Mouse (Mus musculus) kidney, adult 11 months (tissue): ENCODE results near the gene Mup17.
"Not testable (repeated sequence)": the region's sequence is repeated elsewhere in the genome, so short reads cannot be mapped to it uniquely, and the experiment has no call there.

ENCODE experiments used
- DNase-seq: peaks from one replicate; pipeline ENCODE4 v3.0.0; 2022

Mup17 gene

GRCm38 (mm10) chr4:61595771-61596170, at the start of gene Mup17:
TSS of gene Mup17 (minus strand) at chr4:61595871.
- not testable (repeated sequence) for DNase-seq

- not testable (repeated sequence) for DNase-seq
Measured at GRCm38 (mm10) chr4:61571561-61571960, 24.1 kb downstream of the Mup17 start.

GRCm38 (mm10) chr4:61555887-61556286, 39.8 kb downstream of the Mup17 start:
- peak; percentile 54 for DNase-seq
